Mouse (Mus musculus): ENCODE measurements around the gene Gm11236. TPM values are rescaled to one million over a fixed set of nuclear protein-coding genes. Genes with fewer than 3 reads are reported as not detected.

Gm11236 gene
- not detected in 2 replicates for polyA plus RNA-seq (2021; fragmentation: Nextera tagmentation)
- long read RNA-seq, experiment 1, result 0 reads
- long read RNA-seq, experiment 2, result 0 reads

DNA sequence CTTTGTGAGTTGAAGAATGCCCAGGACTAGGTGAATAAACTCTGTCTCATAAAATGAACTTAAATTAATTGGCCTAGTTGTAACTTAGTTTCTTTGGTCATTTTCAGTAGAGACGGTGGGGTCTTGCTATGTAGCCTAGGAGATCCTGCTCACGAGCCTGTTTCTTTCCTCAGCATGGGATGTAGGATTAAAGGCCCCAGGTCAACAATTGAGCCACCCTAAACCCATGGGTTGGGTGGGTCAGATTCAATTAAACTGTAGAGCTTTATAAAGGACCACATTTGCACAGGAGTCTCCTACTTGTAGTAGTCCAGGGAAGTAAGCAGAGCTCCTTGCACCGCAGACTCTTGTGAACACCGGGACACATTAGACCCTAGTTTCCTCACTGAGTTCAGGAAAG lies at the start of gene Gm11236:
Gene Gm11236, plus strand, starts transcription at position 301 of the 400 bp plus-strand sequence.

DNA sequence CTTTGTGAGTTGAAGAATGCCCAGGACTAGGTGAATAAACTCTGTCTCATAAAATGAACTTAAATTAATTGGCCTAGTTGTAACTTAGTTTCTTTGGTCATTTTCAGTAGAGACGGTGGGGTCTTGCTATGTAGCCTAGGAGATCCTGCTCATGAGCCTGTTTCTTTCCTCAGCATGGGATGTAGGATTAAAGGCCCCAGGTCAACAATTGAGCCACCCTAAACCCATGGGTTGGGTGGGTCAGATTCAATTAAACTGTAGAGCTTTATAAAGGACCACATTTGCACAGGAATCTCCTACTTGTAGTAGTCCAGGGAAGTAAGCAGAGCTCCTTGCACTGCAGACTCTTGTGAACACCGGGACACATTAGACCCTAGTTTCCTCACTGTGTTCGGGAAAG lies 30.3 kb upstream of the Gm11236 start, which contains the start of gene Gm11238:
Gene Gm11238, plus strand, starts transcription at position 301 of the 400 bp plus-strand sequence.

GRCm38 (mm10) chr4:73622684-73623083 lies 15.2 kb upstream of the Gm11236 start, which contains the start of gene Gm11237:
TSS of gene Gm11237 (plus strand) at chr4:73622984.

DNA sequence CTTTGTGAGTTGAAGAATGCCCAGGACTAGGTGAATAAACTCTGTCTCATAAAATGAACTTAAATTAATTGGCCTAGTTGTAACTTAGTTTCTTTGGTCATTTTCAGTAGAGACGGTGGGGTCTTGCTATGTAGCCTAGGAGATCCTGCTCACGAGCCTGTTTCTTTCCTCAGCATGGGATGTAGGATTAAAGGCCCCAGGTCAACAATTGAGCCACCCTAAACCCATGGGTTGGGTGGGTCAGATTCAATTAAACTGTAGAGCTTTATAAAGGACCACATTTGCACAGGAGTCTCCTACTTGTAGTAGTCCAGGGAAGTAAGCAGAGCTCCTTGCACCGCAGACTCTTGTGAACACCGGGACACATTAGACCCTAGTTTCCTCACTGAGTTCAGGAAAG lies 30.1 kb downstream of the Gm11236 start, which contains the start of gene Gm11239:
Gene Gm11239, plus strand, starts transcription at position 301 of the 400 bp plus-strand sequence.

GRCm38 (mm10) chr4:73683216-73683615 lies 45.3 kb downstream of the Gm11236 start, which contains the start of gene Gm428:
TSS of gene Gm428 (plus strand) at chr4:73683516.

Other genes starting within 250 kb of the Gm11236 start
- gene Gm11487, start 233.0 kb upstream of the Gm11236 start, polyA plus RNA-seq (2021; fragmentation: Nextera tagmentation), result not detected in 2 replicates
- gene Gm11238, start 30.2 kb upstream of the Gm11236 start, polyA plus RNA-seq (2021; fragmentation: Nextera tagmentation), result not detected in 2 replicates
- not detected in 2 replicates for gene Gm11237, start 15.1 kb upstream of the Gm11236 start, polyA plus RNA-seq (2021; fragmentation: Nextera tagmentation)
- gene Gm11239, start 30.2 kb downstream of the Gm11236 start, polyA plus RNA-seq (2021; fragmentation: Nextera tagmentation), result not detected in 2 replicates
- not detected in 2 replicates for gene Gm428, start 45.4 kb downstream of the Gm11236 start, polyA plus RNA-seq (2021; fragmentation: Nextera tagmentation)
- gene Rasef, start 152.9 kb downstream of the Gm11236 start, polyA plus RNA-seq (2021; fragmentation: Nextera tagmentation), result 0.05 TPM in 1 of 2 replicates, not detected in the other
- gene Gm11758, start 238.1 kb downstream of the Gm11236 start, polyA plus RNA-seq (2021; fragmentation: Nextera tagmentation), result not detected in 2 replicates

All from layer of hippocampus, adult 6 months (tissue).